Mouse (Mus musculus): ENCODE measurements around the gene Rpl3l.
"Not testable (repeated sequence)": the region's sequence is repeated elsewhere in the genome, so short reads cannot be mapped to it uniquely, and the experiment has no call there.

Gene Rpl3l

GRCm38 (mm10) chr17:24719494-24720222 lies 8.0 kb upstream of the Rpl3l start:
- DNase-seq (ENCODE audit: low spot score in 2 of 2): peak; percentile 98

GRCm38 (mm10) chr17:24720616-24721015 lies 7.0 kb upstream of the Rpl3l start:
- DNase-seq (ENCODE audit: low spot score in 2 of 2): not testable (repeated sequence)

- DNase-seq (ENCODE audit: low spot score in 2 of 2): not testable (repeated sequence)
Measured at GRCm38 (mm10) chr17:24721383-24721955, 6.2 kb upstream of the Rpl3l start.

GRCm38 (mm10) chr17:24722220-24722924 lies 5.2 kb upstream of the Rpl3l start:
- no peak for DNase-seq (ENCODE audit: low spot score in 2 of 2)

- no peak for DNase-seq (ENCODE audit: low spot score in 2 of 2)
Measured at GRCm38 (mm10) chr17:24723122-24723880, 4.3 kb upstream of the Rpl3l start.

- DNase-seq (ENCODE audit: low spot score in 2 of 2): peak; percentile 19 to 50
Measured at GRCm38 (mm10) chr17:24723881-24724180, 3.8 kb upstream of the Rpl3l start.

- DNase-seq (ENCODE audit: low spot score in 2 of 2): peak; percentile 92 to 94
Measured at GRCm38 (mm10) chr17:24724184-24724583, 3.4 kb upstream of the Rpl3l start, which contains the start of gene Ndufb10. Ndufb10 (minus strand) TSS chr17:24724478.

GRCm38 (mm10) chr17:24725637-24726390 lies 1.8 kb upstream of the Rpl3l start:
- DNase-seq (ENCODE audit: low spot score in 2 of 2): no peak

- no peak for DNase-seq (ENCODE audit: low spot score in 2 of 2)
Measured at GRCm38 (mm10) chr17:24728184-24728583, 564 bp downstream of the Rpl3l start.

- DNase-seq (ENCODE audit: low spot score in 2 of 2): no peak
Measured at GRCm38 (mm10) chr17:24729067-24729466, 1.4 kb downstream of the Rpl3l start.

- DNase-seq (ENCODE audit: low spot score in 2 of 2): no peak
Measured at GRCm38 (mm10) chr17:24730787-24731186, 3.2 kb downstream of the Rpl3l start.

GRCm38 (mm10) chr17:24732233-24732935 lies 4.8 kb downstream of the Rpl3l start:
- DNase-seq (ENCODE audit: low spot score in 2 of 2): no peak

- no peak for DNase-seq (ENCODE audit: low spot score in 2 of 2)
Measured at GRCm38 (mm10) chr17:24733434-24734050, 5.9 kb downstream of the Rpl3l start.

GRCm38 (mm10) chr17:24734513-24734912 lies 6.9 kb downstream of the Rpl3l start:
- DNase-seq (ENCODE audit: low spot score in 2 of 2): no peak

- no peak for DNase-seq (ENCODE audit: low spot score in 2 of 2)
Measured at GRCm38 (mm10) chr17:24735446-24735845, 7.8 kb downstream of the Rpl3l start.

- DNase-seq (ENCODE audit: low spot score in 2 of 2): peak; percentile 99
Measured at GRCm38 (mm10) chr17:24736330-24737051, 8.9 kb downstream of the Rpl3l start, which contains the start of gene Msrb1. Msrb1 (plus strand) TSS chr17:24736642.

GRCm38 (mm10) chr17:24737135-24737810 lies 9.7 kb downstream of the Rpl3l start:
- DNase-seq (ENCODE audit: low spot score in 2 of 2): no peak

- no peak for DNase-seq (ENCODE audit: low spot score in 2 of 2)
Measured at GRCm38 (mm10) chr17:24738238-24738637, 10.6 kb downstream of the Rpl3l start.

GRCm38 (mm10) chr17:24739926-24740325 lies 12.3 kb downstream of the Rpl3l start:
- DNase-seq (ENCODE audit: low spot score in 2 of 2): no peak

Data from spleen, postnatal 36 days (tissue).